Mouse (Mus musculus) C2C12 (cell line): ENCODE measurements around the gene Gjb2.

Experiments used
- CTCF ChIP-seq: IDR thresholded peaks from one replicate; pipeline ENCODE4 v1.5.1; 2011; ENCODE audit not compliant: control insufficient read depth, insufficient read depth, insufficient read length
- MAX ChIP-seq: IDR thresholded peaks from one replicate; pipeline ENCODE4 v1.6.1; 2011; ENCODE audit warnings: mild to moderate bottlenecking, control low read depth
- MYOG ChIP-seq: IDR thresholded peaks from one replicate; pipeline ENCODE4 v1.6.1; 2011; ENCODE audit not compliant: control insufficient read depth, insufficient read length; ENCODE audit errors: extremely low read depth

DNA sequence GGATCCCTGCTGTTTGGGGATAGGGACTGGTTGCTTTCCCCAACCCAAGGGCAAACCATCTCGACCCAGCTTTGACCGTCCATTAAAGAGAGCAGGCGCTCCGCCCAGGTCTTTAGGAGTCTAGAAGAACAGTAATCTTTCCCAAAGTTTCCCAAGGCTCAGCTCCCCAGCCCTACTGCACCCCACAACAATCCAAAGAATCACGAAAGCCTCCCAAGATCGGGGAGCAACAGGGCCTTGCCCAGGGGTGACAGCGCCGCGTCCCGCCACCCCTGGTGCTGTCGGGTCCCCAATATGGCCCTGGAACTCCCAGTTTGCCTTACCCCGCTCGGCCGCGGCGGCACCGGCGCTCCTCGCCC lies 47.3 kb downstream of the Gjb2 start:
- no peak for TF ChIP-seq CTCF
- no peak for TF ChIP-seq MYOG
- no peak for TF ChIP-seq MAX
